Mouse (Mus musculus): ENCODE measurements around the gene Dmac1. TPM values are rescaled to one million over a fixed set of nuclear protein-coding genes. Genes with fewer than 3 reads are reported as not detected.
A peak's percentile ranks its signal among the peaks of the same experiment; 100 is the strongest.
"Not testable (repeated sequence)": the region's sequence is repeated elsewhere in the genome, so short reads cannot be mapped to it uniquely, and the experiment has no call there.

The Dmac1 gene
- total RNA-seq (2021) = 10 to 100 TPM; 72.9 to 73.5 TPM
- long read RNA-seq, experiment 1, transcript Dmac1-201 (2 exons, 741 nt) = major isoform, 30 of 31 reads
- long read RNA-seq, experiment 1, partial matches to known transcripts = 1 of 31 reads
- long read RNA-seq, experiment 1, other reads (novel, unspliced or antisense) = 0 of 31 reads
- long read RNA-seq, experiment 2, transcript Dmac1-201 (2 exons, 741 nt) = major isoform, 21 of 23 reads
- long read RNA-seq, experiment 2, partial matches to known transcripts = 2 of 23 reads
- long read RNA-seq, experiment 2, other reads (novel, unspliced or antisense) = 0 of 23 reads

GRCm38 (mm10) chr4:75278197-75279175 is at the start of gene Dmac1:
Dmac1 (minus strand) TSS chr4:75278305.
- DNase-seq (ENCODE audit: low spot score in 2 of 2) = peak; percentile 78 to 92

- DNase-seq (ENCODE audit: low spot score in 2 of 2) = no peak
Observed at GRCm38 (mm10) chr4:75315431-75315830, 37.3 kb upstream of the Dmac1 start.

- DNase-seq (ENCODE audit: low spot score in 2 of 2) = no peak
Observed at GRCm38 (mm10) chr4:75315007-75315406, 36.9 kb upstream of the Dmac1 start.

GRCm38 (mm10) chr4:75311918-75312317 is 33.8 kb upstream of the Dmac1 start:
- DNase-seq (ENCODE audit: low spot score in 2 of 2) = no peak

GRCm38 (mm10) chr4:75311305-75311704 is 33.2 kb upstream of the Dmac1 start:
- no peak for DNase-seq (ENCODE audit: low spot score in 2 of 2)

- no peak for DNase-seq (ENCODE audit: low spot score in 2 of 2)
Observed at GRCm38 (mm10) chr4:75300205-75300972, 22.3 kb upstream of the Dmac1 start.

GRCm38 (mm10) chr4:75292315-75292714 is 14.2 kb upstream of the Dmac1 start:
- no peak for DNase-seq (ENCODE audit: low spot score in 2 of 2)

- no peak for DNase-seq (ENCODE audit: low spot score in 2 of 2)
Observed at GRCm38 (mm10) chr4:75291142-75291541, 13.0 kb upstream of the Dmac1 start.

- no peak for DNase-seq (ENCODE audit: low spot score in 2 of 2)
Observed at GRCm38 (mm10) chr4:75277467-75278196, 473 bp downstream of the Dmac1 start.

GRCm38 (mm10) chr4:75275737-75276136 is 2.4 kb downstream of the Dmac1 start:
- no peak for DNase-seq (ENCODE audit: low spot score in 2 of 2)

- no peak for DNase-seq (ENCODE audit: low spot score in 2 of 2)
Observed at GRCm38 (mm10) chr4:75267866-75268265, 10.2 kb downstream of the Dmac1 start.

- no peak for DNase-seq (ENCODE audit: low spot score in 2 of 2)
Observed at GRCm38 (mm10) chr4:75266773-75267550, 11.1 kb downstream of the Dmac1 start.

- no peak for DNase-seq (ENCODE audit: low spot score in 2 of 2)
Observed at GRCm38 (mm10) chr4:75264219-75264618, 13.9 kb downstream of the Dmac1 start.

- DNase-seq (ENCODE audit: low spot score in 2 of 2) = no peak
Observed at GRCm38 (mm10) chr4:75263556-75264129, 14.5 kb downstream of the Dmac1 start.

GRCm38 (mm10) chr4:75262423-75262822 is 15.7 kb downstream of the Dmac1 start:
- no peak for DNase-seq (ENCODE audit: low spot score in 2 of 2)

- DNase-seq (ENCODE audit: low spot score in 2 of 2) = no peak
Observed at GRCm38 (mm10) chr4:75260156-75260555, 17.9 kb downstream of the Dmac1 start.

GRCm38 (mm10) chr4:75259447-75259846 is 18.7 kb downstream of the Dmac1 start:
- no peak for DNase-seq (ENCODE audit: low spot score in 2 of 2)

- DNase-seq (ENCODE audit: low spot score in 2 of 2) = not testable (repeated sequence)
Observed at GRCm38 (mm10) chr4:75234602-75235001, 43.5 kb downstream of the Dmac1 start.
